ENCODE assay signal across 7 mouse cellular contexts in genomic region chr6:148944344-148944766, GRCm38 (mm10). TPM values are rescaled to one million over a fixed set of nuclear protein-coding genes. Genes with fewer than 3 reads are reported as not detected.
DNase-seq lines count a peak whose midpoint lies in the region; ATAC-seq and TF ChIP-seq lines count a peak whose summit lies in the region.

No protein-coding gene starts in this region.

- H3K27ac ChIP-seq in lung, embryonic 16.5 days (ENCODE audit: low read length): peak overlapping the region; percentile 96
- no peak overlapping the region for H3K27ac ChIP-seq in cortical plate, adult 2 months (ENCODE audit: insufficient read depth, low read length)
- peak overlapping the region; percentile 29; the same call in 1 of the 2 replicates for H3K27ac ChIP-seq in hindbrain, embryonic 16.5 days (ENCODE audit: low read depth, low read length)
- peak overlapping the region; percentile 77 for H3K27ac ChIP-seq in midbrain, embryonic 16.5 days (ENCODE audit: low read length)

- no peaks in the 10 kb centered on the region for H3K9me3 ChIP-seq in lung, embryonic 16.5 days (ENCODE audit: control insufficient read depth, low read length)
- no peaks in the 10 kb centered on the region for H3K9me3 ChIP-seq in hindbrain, embryonic 16.5 days (ENCODE audit: control insufficient read depth, low read length)
- no peaks in the 10 kb centered on the region for H3K9me3 ChIP-seq in midbrain, embryonic 16.5 days (replicated peaks; ENCODE audit: control insufficient read depth, low read length, poor library complexity, severe bottlenecking)

- H3K4me2 ChIP-seq in lung, embryonic 16.5 days (ENCODE audit: low read depth, low read length): peak overlapping the region; percentile 87
- H3K4me2 ChIP-seq in hindbrain, embryonic 16.5 days (ENCODE audit: low read length): peak overlapping the region; percentile 96
- peak overlapping the region; percentile 89 for H3K4me2 ChIP-seq in midbrain, embryonic 16.5 days (ENCODE audit: low read length)

- 0 out of 2 replicates have a peak, but pooled peaks cover 2% of the 10 kb centered on the region for H3K36me3 ChIP-seq in lung, embryonic 16.5 days (ENCODE audit: control insufficient read depth, insufficient read depth, low read length)
- H3K36me3 ChIP-seq in hindbrain, embryonic 16.5 days (ENCODE audit: control insufficient read depth, insufficient read depth, low read length): no peaks in the 10 kb centered on the region
- no peaks in the 10 kb centered on the region for H3K36me3 ChIP-seq in midbrain, embryonic 16.5 days (ENCODE audit: control insufficient read depth, insufficient read depth, low read length)

- H3K4me1 ChIP-seq in lung, embryonic 16.5 days (replicated peaks; ENCODE audit: control insufficient read depth, insufficient read depth, low read length): peaks cover 14% of the 10 kb centered on the region; the same call in 1 of the 2 replicates
- no peaks in the 10 kb centered on the region for H3K4me1 ChIP-seq in cortical plate, adult 2 months (ENCODE audit: control insufficient read depth, insufficient read depth, low read length)
- peaks cover 4% of the 10 kb centered on the region; the same call in 1 of the 2 replicates for H3K4me1 ChIP-seq in hindbrain, embryonic 16.5 days (ENCODE audit: control insufficient read depth, insufficient read depth, low read depth, low read length)
- no peaks in the 10 kb centered on the region; the same call in 1 of the 2 replicates for H3K4me1 ChIP-seq in midbrain, embryonic 16.5 days (ENCODE audit: control insufficient read depth, insufficient read depth, low read length)

- TF ChIP-seq CTCF in cortical plate, adult 2 months (IDR thresholded peaks at IDR 0.05; ENCODE audit: extremely low read depth, insufficient read depth, low read length): no peak

- peak overlapping the region; percentile 97 for H3K9ac ChIP-seq in lung, embryonic 16.5 days (ENCODE audit: low read length)
- H3K9ac ChIP-seq in hindbrain, embryonic 16.5 days (ENCODE audit: low read depth, low read length): peak overlapping the region; percentile 83
- peak overlapping the region; percentile 82 for H3K9ac ChIP-seq in midbrain, embryonic 16.5 days (ENCODE audit: low read depth, low read length)

- H3K4me3 ChIP-seq in lung, embryonic 16.5 days (ENCODE audit: low read length): peak overlapping the region; percentile 94
- peak overlapping the region; percentile 81 for H3K4me3 ChIP-seq in cortical plate, adult 2 months (ENCODE audit: insufficient read depth, low read length)
- peak overlapping the region; percentile 76 for H3K4me3 ChIP-seq in hindbrain, embryonic 16.5 days (ENCODE audit: low read length)
- H3K4me3 ChIP-seq in midbrain, embryonic 16.5 days (ENCODE audit: low read depth, low read length): peak overlapping the region; percentile 83

- no peak; the same call in none of the 2 replicates for ATAC-seq in lung, embryonic 16.5 days (ENCODE audit: low read depth)
- no peak; the same call in none of the 2 replicates for ATAC-seq in hindbrain, embryonic 16.5 days
- ATAC-seq in midbrain, embryonic 16.5 days: no peak; the same call in 1 of the 2 replicates
- no peak for ATAC-seq in cerebellum, adult (ENCODE audit: insufficient number of reproducible peaks, low FRiP score, low TSS enrichment)

- no peak for TF ChIP-seq POLR2A in cortical plate, adult 2 months (IDR thresholded peaks at IDR 0.05; ENCODE audit: extremely low read depth, insufficient read depth, low read length)

- WGBS in lung, embryonic 16.5 days: 0% methylated on average over 21 of the region's 30 CpGs
- 1% methylated on average over 29 of the region's 30 CpGs for WGBS in hindbrain, embryonic 16.5 days
- 0% methylated on average over 25 of the region's 30 CpGs for WGBS in midbrain, embryonic 16.5 days

- no peaks in the 10 kb centered on the region for H3K27me3 ChIP-seq in lung, embryonic 16.5 days (ENCODE audit: control insufficient read depth, insufficient read depth, low read depth, low read length)
- no peaks in the 10 kb centered on the region for H3K27me3 ChIP-seq in hindbrain, embryonic 16.5 days (replicated peaks; ENCODE audit: control insufficient read depth, insufficient read depth, low read length)
- H3K27me3 ChIP-seq in midbrain, embryonic 16.5 days (ENCODE audit: control insufficient read depth, insufficient read depth, low read depth, low read length): no peaks in the 10 kb centered on the region

- DNase-seq in lung, postnatal 4 days: no peak
- DNase-seq in adrenal gland, postnatal 36 days: no peak

RNA-seq across cellular contexts. Expression of gene Sinhcaf, which starts 1.9 kb away (rescaled TPM):
- polyA plus RNA-seq in lung, embryonic 16.5 days (2015; fragmentation: Nextera tagmentation; extraction: Ambion mirVana): 91.0 and 99.0 TPM in 2 replicates
- 1.6 and 2.1 TPM in 2 replicates for polyA plus RNA-seq in cortical plate, adult 2 months (2012; rRNA removed)
- polyA plus RNA-seq in hindbrain, embryonic 16.5 days (2015; fragmentation: Nextera tagmentation; extraction: Ambion mirVana): 31.2 and 38.7 TPM in 2 replicates
- polyA plus RNA-seq in midbrain, embryonic 16.5 days (2015; fragmentation: Nextera tagmentation; extraction: Ambion mirVana): 30.7 and 46.2 TPM in 2 replicates
- total RNA-seq in adrenal gland, postnatal 36 days (2021): 10 to 100 TPM; 21.5 to 35.0 TPM

RNA-seq across cellular contexts. Expression of gene Caprin2, which starts 48.3 kb away (rescaled TPM):
- 14.9 and 15.2 TPM in 2 replicates for polyA plus RNA-seq in lung, embryonic 16.5 days (2015; fragmentation: Nextera tagmentation; extraction: Ambion mirVana)
- 17.2 and 17.3 TPM in 2 replicates for polyA plus RNA-seq in cortical plate, adult 2 months (2012; rRNA removed)
- polyA plus RNA-seq in hindbrain, embryonic 16.5 days (2015; fragmentation: Nextera tagmentation; extraction: Ambion mirVana): 9.6 and 10.3 TPM in 2 replicates
- polyA plus RNA-seq in midbrain, embryonic 16.5 days (2015; fragmentation: Nextera tagmentation; extraction: Ambion mirVana): 9.3 and 11.5 TPM in 2 replicates
- total RNA-seq in adrenal gland, postnatal 36 days (2021): 10 to 100 TPM; 12.1 to 13.2 TPM

Comparison
In these comparisons a context has a peak if more than half of its experiments do, and no peak if none do; other contexts are left out.
1. RNA of gene Sinhcaf, which starts 1.9 kb away (polyA plus RNA-seq): 91.0 to 99.0 TPM in lung, embryonic 16.5 days, 31.2 to 38.7 TPM in hindbrain, embryonic 16.5 days and 30.7 to 46.2 TPM in midbrain, embryonic 16.5 days; 1.6 to 2.1 TPM in cortical plate, adult 2 months; every median in the first group is over 10 times any median in the second.
2. Peak in every context shown above with its lines, with median percentiles within 50 percentile points of each other: H3K4me2 ChIP-seq, H3K4me3 ChIP-seq and H3K9ac ChIP-seq.